Mouse (Mus musculus) layer of hippocampus, postnatal 25 days (tissue): ENCODE measurements at regions not wholly inside any gene's neighbourhood (a gene's known extent, or its start where the extent isn't known, plus 50 kb on each side); places are given as distances from the start of the nearest gene placed in this dataset.
A peak's percentile ranks its signal among the peaks of the same experiment; 100 is the strongest.

Experiments
- DNase-seq, 2 experiments: peaks; one replicate each; pipeline ENCODE4 v3.0.0; 2022; ENCODE audit warnings: mixed read lengths in 2 of 2, low spot score in 1 of 2; ENCODE audit errors: extremely low spot score in 1 of 2

DNA sequence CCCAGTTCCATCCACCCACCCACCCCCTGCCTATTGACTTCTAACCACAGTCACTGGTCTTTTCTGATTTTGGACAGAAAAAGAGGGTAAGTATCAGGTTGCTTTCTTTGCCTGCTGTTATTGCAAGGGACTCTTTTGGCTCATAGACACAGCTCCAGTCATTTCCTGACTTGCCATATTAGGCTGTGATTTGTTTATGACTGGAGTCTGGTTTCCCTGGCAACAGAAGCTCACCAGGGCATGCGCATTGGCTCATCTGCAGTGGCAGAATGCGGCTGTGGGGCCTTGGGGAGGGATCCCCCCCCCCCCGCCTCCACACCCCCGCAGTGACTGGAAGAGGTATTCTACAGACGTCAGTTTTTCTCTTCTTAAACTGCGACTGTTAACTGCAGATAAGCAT, 65.9 kb downstream of the Cdr1 start:
- DNase-seq: peak; percentile 6 to 22

DNA sequence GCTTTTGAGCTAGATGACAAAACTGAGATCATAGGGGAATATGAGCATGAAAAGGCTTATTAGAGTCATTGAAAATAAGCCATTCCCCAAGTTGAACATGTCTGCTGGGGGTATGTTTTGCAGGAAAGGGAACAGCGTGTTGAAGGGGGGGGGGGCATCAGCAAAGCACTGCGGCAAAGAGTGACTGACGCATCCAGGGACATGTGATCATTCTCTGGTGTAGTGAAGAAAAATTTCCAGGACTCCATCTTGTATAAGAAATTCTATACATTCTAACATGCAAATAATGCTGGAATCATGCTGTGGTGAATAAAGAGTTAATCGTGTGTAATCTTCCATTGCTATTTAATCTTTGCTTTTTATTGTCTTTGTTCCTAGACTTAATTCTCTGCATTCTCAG, 68.0 kb downstream of the Cdr1 start:
- DNase-seq: no peak

DNA sequence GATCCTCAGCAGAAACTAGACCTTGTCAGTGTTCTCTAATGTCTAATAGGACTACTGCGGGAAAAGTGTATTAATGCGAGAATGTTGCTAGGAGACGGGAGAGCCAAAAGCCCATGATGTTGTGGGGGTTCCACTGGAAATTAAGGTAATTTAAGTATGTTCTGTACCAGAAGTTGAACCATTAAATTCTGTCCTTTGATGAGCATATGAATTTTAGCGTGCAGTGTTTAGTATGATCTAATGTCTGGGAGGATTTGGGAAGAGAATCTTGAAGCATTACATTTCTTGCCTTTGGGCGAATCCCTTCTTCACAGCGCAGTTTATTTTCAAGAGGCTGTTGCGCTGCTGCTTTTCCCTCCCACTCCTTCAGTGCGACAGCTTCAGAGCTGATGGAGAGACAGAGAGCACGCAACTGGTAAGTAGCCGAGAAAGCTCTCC, 69.3 kb downstream of the Cdr1 start:
- peak in 1 of 2 experiments; percentile 30 for DNase-seq
